Mouse (Mus musculus) testis, adult 2 months (tissue): ENCODE measurements around the gene Phgr1. TPM values are rescaled to one million over a fixed set of nuclear protein-coding genes. Genes with fewer than 3 reads are reported as not detected.

Experiments
- H3K27ac ChIP-seq: fragments of 200-500 bp; 2 replicates; pipeline ENCODE4 v1.5.1; 2012; ENCODE audit warnings: low read depth, low read length; ENCODE audit not compliant: control insufficient read depth, insufficient read depth
- H3K27me3 ChIP-seq: fragments of 200-500 bp; 2 replicates; pipeline ENCODE4 v1.6.1; 2012; ENCODE audit warnings: mild to moderate bottlenecking, low read length, moderate library complexity; ENCODE audit not compliant: control insufficient read depth, insufficient read depth
- H3K36me3 ChIP-seq: fragments of 200-500 bp; 2 replicates; pipeline ENCODE4 v1.6.1; 2012; ENCODE audit warnings: mild to moderate bottlenecking, low read length; ENCODE audit not compliant: control insufficient read depth, insufficient read depth
- H3K4me1 ChIP-seq: fragments of 200-500 bp; 2 replicates; pipeline ENCODE4 v1.6.1; 2012; ENCODE audit warnings: low read length; ENCODE audit not compliant: control insufficient read depth, insufficient read depth
- H3K4me3 ChIP-seq: fragments of 200-500 bp; 2 replicates; pipeline ENCODE4 v1.5.1; 2012; ENCODE audit warnings: low read depth, mild to moderate bottlenecking, low read length, moderate library complexity, mixed read lengths; ENCODE audit not compliant: control insufficient read depth
- CTCF ChIP-seq: fragments of 200-500 bp; IDR thresholded peaks from 2 replicates; pipeline ENCODE4 v1.5.1; 2012; ENCODE audit warnings: low read depth, mild to moderate bottlenecking, inconsistent platforms, low read length, moderate library complexity; ENCODE audit not compliant: control insufficient read depth, insufficient read depth, insufficient replicate concordance
- POLR2A ChIP-seq: fragments of 200-500 bp; IDR thresholded peaks from 2 replicates; pipeline ENCODE4 v1.6.1; 2012; ENCODE audit warnings: low read depth, mild to moderate bottlenecking, inconsistent platforms, low read length, moderate library complexity; ENCODE audit not compliant: control insufficient read depth
- polyA plus RNA-seq: library from polyadenylated mRNA; depleted of rRNA; stranded (reverse); fragments of >200 nt; gene quantifications from 2 replicates; pipeline ENCODE4 v1.2.3, GENCODE M21; 2012

Phgr1 gene
- polyA plus RNA-seq, 1 experiment: 1.1 TPM

GRCm38 (mm10) chr2:118774536-118774935, 2.0 kb downstream of the Phgr1 start:
- Histone ChIP-seq H3K27me3 (no peaks in the 10 kb centered on the region), H3K4me3 (no peak overlapping the region), H3K27ac (no peak overlapping the region), H3K4me1 (peaks cover 6% of the 10 kb centered on the region), H3K36me3 (no peaks in the 10 kb centered on the region)
- TF ChIP-seq CTCF (no peak), POLR2A (no peak)

GRCm38 (mm10) chr2:118775396-118775795, 2.8 kb downstream of the Phgr1 start:
- TF ChIP-seq CTCF (no peak), POLR2A (no peak)

DNA sequence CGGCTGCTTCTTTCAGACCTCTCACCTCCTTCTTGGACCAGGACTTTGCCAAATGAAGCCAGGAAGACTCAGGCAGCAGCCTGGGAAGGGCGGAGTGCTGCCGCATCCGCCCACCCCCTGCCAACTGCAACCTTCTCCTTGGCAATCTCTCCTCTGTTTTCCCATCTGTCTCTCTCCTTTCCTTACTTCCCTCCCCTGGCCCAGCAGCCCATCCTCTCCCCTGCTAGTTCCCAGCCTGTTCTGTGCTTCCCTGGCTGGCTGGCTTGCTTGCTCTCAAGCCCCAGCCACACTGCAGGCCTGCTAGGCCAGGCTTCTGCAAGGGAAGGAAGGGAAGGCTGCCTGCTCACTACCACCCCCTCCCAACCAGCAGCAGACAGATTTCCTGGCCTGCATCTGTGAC, 3.3 kb downstream of the Phgr1 start:
- peaks cover 12% of the 10 kb centered on the region for H3K4me1 ChIP-seq
- no peaks in the 10 kb centered on the region for H3K27me3 ChIP-seq
- no peak overlapping the region for H3K4me3 ChIP-seq
- H3K36me3 ChIP-seq: no peaks in the 10 kb centered on the region
- TF ChIP-seq POLR2A (no peak), CTCF (no peak)
- no peak overlapping the region for H3K27ac ChIP-seq

More at GRCm38 (mm10) chr2:118775396-118775795, 2.8 kb downstream of the Phgr1 start:
- Histone ChIP-seq H3K27ac (no peak overlapping the region), H3K27me3 (no peaks in the 10 kb centered on the region), H3K4me3 (no peak overlapping the region), H3K4me1 (peaks cover 12% of the 10 kb centered on the region), H3K36me3 (no peaks in the 10 kb centered on the region)

- Histone ChIP-seq H3K27me3 (no peaks in the 10 kb centered on the region), H3K4me1 (peaks cover 12% of the 10 kb centered on the region), H3K4me3 (no peak overlapping the region), H3K36me3 (no peaks in the 10 kb centered on the region), H3K27ac (no peak overlapping the region)
- TF ChIP-seq CTCF: no peak
- TF ChIP-seq POLR2A: no peak
These were observed 3.7 kb downstream of the Phgr1 start for GRCm38 (mm10) chr2:118776295-118776694.

DNA sequence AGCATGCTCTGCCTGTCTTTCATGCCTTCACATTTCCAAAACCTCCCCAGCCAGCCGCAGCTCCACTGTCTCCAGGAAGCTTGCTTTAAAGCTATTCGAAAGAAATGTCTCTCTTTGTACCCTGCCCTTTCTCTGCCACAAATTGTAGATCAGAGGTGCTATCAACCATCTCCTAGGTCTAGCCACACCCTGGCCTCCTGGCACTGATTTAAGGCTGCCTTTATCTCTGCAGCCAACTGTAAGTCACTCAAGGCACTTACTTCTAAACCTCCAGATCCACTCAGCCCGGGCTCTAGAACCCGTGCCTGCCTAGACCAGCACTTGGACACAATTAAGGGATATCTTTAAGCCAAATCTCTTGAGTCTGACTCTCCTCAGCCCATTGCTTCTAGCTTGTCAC, 5.8 kb downstream of the Phgr1 start:
- H3K27ac ChIP-seq: no peak overlapping the region
- no peak overlapping the region for H3K4me3 ChIP-seq
- H3K4me1 ChIP-seq: peaks cover 12% of the 10 kb centered on the region
- H3K36me3 ChIP-seq: no peaks in the 10 kb centered on the region
- H3K27me3 ChIP-seq: no peaks in the 10 kb centered on the region
- TF ChIP-seq CTCF: no peak
- TF ChIP-seq POLR2A: no peak

GRCm38 (mm10) chr2:118779065-118779464, 6.5 kb downstream of the Phgr1 start:
- TF ChIP-seq POLR2A (no peak), CTCF (no peak)
- peaks cover 12% of the 10 kb centered on the region for H3K4me1 ChIP-seq
- no peaks in the 10 kb centered on the region for H3K27me3 ChIP-seq
- peak overlapping the region; percentile 33; the same call in 1 of the 2 replicates for H3K27ac ChIP-seq
- H3K4me3 ChIP-seq: peak overlapping the region; percentile 72
- H3K36me3 ChIP-seq: no peaks in the 10 kb centered on the region

- H3K27ac ChIP-seq: peak within 1 kb of the TSS; percentile 33; the same call in 1 of the 2 replicates
- TF ChIP-seq CTCF: 0 out of 2 replicates have a peak, but pooled peaks have one; percentile 18
- TF ChIP-seq POLR2A: peak; percentile 49; the same call in 1 of the 2 replicates
- H3K36me3 ChIP-seq: no peaks in the 10 kb centered on the region
These were observed 7.2 kb downstream of the Phgr1 start, which contains the start of gene Disp2 for GRCm38 (mm10) chr2:118779504-118780480. TSS of gene Disp2 (plus strand) at chr2:118779719.

More at GRCm38 (mm10) chr2:118779504-118780480, 7.2 kb downstream of the Phgr1 start, which contains the start of gene Disp2:
- Histone ChIP-seq H3K27me3 (no peaks in the 10 kb centered on the region), H3K4me1 (peaks cover 12% of the 10 kb centered on the region), H3K4me3 (peak within 1 kb of the TSS; percentile 72)
